Mouse (Mus musculus) C2C12 (cell line): ENCODE results near the gene Tlr9.

Source experiments
- CTCF ChIP-seq: IDR thresholded peaks from one replicate; pipeline ENCODE4 v1.5.1; 2011; ENCODE audit not compliant: control insufficient read depth, insufficient read depth, insufficient read length
- FOSL1 ChIP-seq: IDR thresholded peaks from one replicate; pipeline ENCODE4 v1.8.0; 2011; ENCODE audit warnings: mild to moderate bottlenecking, low read length; ENCODE audit not compliant: poor library complexity, insufficient read depth, severe bottlenecking
- MAX ChIP-seq: IDR thresholded peaks from one replicate; pipeline ENCODE4 v1.6.1; 2011; ENCODE audit warnings: mild to moderate bottlenecking, control low read depth
- MYOG ChIP-seq: IDR thresholded peaks from one replicate; pipeline ENCODE4 v1.6.1; 2011; ENCODE audit not compliant: control insufficient read depth, insufficient read length; ENCODE audit errors: extremely low read depth
- USF1 ChIP-seq: IDR thresholded peaks from one replicate; pipeline ENCODE4 v1.6.1; 2011; ENCODE audit warnings: low read depth, mild to moderate bottlenecking, control low read depth, moderate library complexity

- TF ChIP-seq CTCF = no peak
- no peak for TF ChIP-seq MYOG
- TF ChIP-seq USF1 = no peak
- no peak for TF ChIP-seq FOSL1
- no peak for TF ChIP-seq MAX
These were observed 42.9 kb upstream of the Tlr9 start for GRCm38 (mm10) chr9:106179454-106179853.
